Mouse (Mus musculus) neural tube, embryonic 12.5 days (tissue): ENCODE data around the gene Atox1. TPM values are rescaled to one million over a fixed set of nuclear protein-coding genes. Genes with fewer than 3 reads are reported as not detected.
"Not testable (repeated sequence)": the region's sequence is repeated elsewhere in the genome, so short reads cannot be mapped to it uniquely, and the experiment has no call there.

ENCODE experiments used
- ATAC-seq: fragments of 200-750 bp; cut with Nextera tagmentation; 2 replicates; pipeline ENCODE4 v1.8.0; 2017; ENCODE audit warnings: low read depth, mild to moderate bottlenecking, moderate TSS enrichment, moderate library complexity; ENCODE audit not compliant: low FRiP score
- H3K27ac ChIP-seq: fragments of 300-500 bp; sonication (generic); 2 replicates; pipeline ENCODE4 v1.5.1; 2016
- H3K27me3 ChIP-seq: fragments of 300-500 bp; sonication (generic); replicated peaks from 2 replicates; pipeline ENCODE4 v1.6.1; 2016; ENCODE audit warnings: mild to moderate bottlenecking
- H3K36me3 ChIP-seq: fragments of 300-500 bp; sonication (generic); 2 replicates; pipeline ENCODE4 v1.6.1; 2016; ENCODE audit warnings: mild to moderate bottlenecking
- H3K4me1 ChIP-seq: fragments of 300-500 bp; sonication (generic); 2 replicates; pipeline ENCODE4 v1.6.1; 2016
- H3K4me2 ChIP-seq: fragments of 300-500 bp; sonication (generic); replicated peaks from 2 replicates; pipeline ENCODE4 v1.6.1; 2016; ENCODE audit warnings: mild to moderate bottlenecking
- H3K4me3 ChIP-seq: fragments of 300-500 bp; sonication (generic); 2 replicates; pipeline ENCODE4 v1.5.1; 2016
- H3K9ac ChIP-seq: fragments of 300-500 bp; sonication (generic); 2 replicates; pipeline ENCODE4 v1.6.1; 2016; ENCODE audit warnings: mild to moderate bottlenecking
- H3K9me3 ChIP-seq: fragments of 300-500 bp; sonication (generic); 2 replicates; pipeline ENCODE4 v1.6.1; 2016; ENCODE audit warnings: mild to moderate bottlenecking
- WGBS: fragments of 180-500 bp; shearing (Covaris S2); methylation state at CpG from one replicate; pipeline ENCODE4 v1.1.7; 2016; 5-methylcytosine and 5-hydroxymethylcytosine counted together
- polyA plus RNA-seq: library from polyadenylated mRNA; unstranded; fragments of >200 nt; fragmentation: Nextera tagmentation; extraction: Ambion mirVana; gene quantifications from 2 replicates; pipeline ENCODE4 v1.2.1, GENCODE M21; 2016

Gene Atox1
- polyA plus RNA-seq, 1 experiment from 2014 or later: 275 TPM

DNA sequence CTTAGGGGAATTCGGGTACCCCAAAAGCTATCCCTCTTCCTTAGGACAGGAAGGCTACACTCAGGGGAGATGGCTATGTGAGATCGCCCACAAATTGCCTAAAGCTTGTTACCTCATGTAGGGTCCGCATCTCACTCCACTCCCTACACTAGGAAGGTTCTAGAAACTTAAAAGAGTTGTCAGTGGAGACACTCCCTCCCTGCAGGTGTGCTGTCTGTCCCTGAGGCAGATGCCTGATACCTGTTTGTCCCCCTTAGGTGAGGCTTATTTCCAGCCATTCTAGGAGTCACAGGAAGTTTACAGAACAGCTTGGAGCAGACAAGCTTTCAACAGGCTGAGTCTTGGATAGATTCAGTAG is 42.4 kb downstream of the Atox1 start:
- peak overlapping the region; percentile 65 for H3K9ac ChIP-seq
- 13% methylated on average over 3 of the region's 3 CpGs for WGBS
- peak overlapping the region; percentile 44 for H3K4me3 ChIP-seq
- no peaks in the 10 kb centered on the region for H3K27me3 ChIP-seq
- H3K4me1 ChIP-seq: peaks cover 40% of the 10 kb centered on the region
- ATAC-seq: no peak
- no peaks in the 10 kb centered on the region for H3K36me3 ChIP-seq
- no peak overlapping the region for H3K27ac ChIP-seq
- no peaks in the 10 kb centered on the region for H3K9me3 ChIP-seq
- peak overlapping the region; percentile 58 for H3K4me2 ChIP-seq

DNA sequence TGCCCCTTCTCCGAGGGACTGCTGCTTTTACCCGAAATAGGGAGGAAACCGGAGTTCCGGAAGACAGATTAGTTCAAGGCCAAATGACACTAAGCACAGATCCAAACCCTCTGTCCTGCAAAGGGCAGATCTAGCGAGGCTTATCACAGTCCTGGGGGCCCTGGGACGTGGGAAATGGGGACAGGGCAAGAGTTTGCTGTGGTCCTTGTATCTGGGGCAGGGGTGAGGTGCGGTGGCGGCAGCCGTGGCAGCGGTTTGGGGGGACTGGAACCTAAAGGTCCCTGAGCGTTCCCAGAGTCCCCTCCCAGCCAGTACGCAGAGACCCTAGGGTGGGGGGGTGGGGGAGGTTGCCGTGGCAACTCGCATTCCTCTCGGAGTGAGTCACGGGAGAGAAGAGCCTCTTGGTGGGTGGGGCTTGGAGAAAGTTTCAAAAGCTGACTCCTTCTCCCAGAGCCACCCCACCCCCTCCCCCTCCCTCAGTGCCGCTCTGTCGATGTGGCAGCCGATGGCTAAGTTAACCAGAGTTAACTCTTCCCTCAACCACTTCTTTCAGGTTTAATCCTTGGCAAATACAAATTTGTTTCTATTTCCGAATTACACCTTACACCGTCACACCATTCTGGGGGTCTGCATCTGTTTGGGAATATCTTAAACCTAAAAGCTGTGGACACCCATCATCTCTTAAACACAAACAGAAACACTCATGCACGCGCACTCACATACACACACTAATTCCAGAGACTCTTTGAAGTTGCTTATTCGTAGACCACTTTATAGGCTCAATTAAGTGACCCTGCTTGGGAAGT is 42.9 kb downstream of the Atox1 start:
- peak overlapping the region; percentile 44 for H3K4me3 ChIP-seq
- ATAC-seq: peak; percentile 67
- WGBS: 2% methylated on average over 23 of the region's 24 CpGs
- no peaks in the 10 kb centered on the region for H3K36me3 ChIP-seq
- peak overlapping the region; percentile 58 for H3K4me2 ChIP-seq
- H3K9me3 ChIP-seq: no peaks in the 10 kb centered on the region
- H3K4me1 ChIP-seq: peaks cover 38% of the 10 kb centered on the region
- H3K27me3 ChIP-seq: no peaks in the 10 kb centered on the region
- peak overlapping the region; percentile 65 for H3K9ac ChIP-seq
- no peak overlapping the region for H3K27ac ChIP-seq

DNA sequence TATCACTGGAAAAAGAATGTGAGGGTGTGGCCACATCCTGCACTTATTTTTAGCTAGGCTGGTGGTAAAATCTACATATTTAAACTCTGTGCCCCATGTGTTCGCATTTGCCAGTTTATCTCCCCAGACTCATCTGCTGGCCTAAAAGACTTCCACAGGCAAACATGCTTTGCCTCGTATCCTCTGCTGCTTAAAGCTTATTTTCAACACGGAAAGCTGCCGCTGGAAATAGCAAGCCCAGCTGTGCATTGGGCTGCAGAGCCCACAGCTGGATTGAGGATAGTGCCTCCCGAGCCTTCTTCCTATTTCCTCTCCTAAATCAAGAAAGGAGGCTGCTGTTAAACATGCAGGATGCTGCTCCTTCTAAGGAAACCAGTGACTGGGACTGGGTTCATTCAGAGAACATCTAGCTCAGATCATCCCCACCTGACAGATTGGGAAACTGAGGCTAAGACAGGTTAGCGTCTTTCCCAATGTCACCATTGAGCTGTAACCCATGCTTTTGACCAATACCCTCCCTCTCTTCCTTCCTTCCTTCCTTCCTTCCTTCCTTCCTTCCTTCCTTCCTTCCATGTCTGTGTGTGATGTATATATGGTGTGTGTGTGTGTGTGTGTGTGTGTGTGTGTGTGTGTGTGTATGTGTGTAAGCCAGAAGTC is 44.3 kb downstream of the Atox1 start:
- H3K36me3 ChIP-seq: no peaks in the 10 kb centered on the region
- no peak overlapping the region for H3K4me3 ChIP-seq
- H3K4me2 ChIP-seq: peak overlapping the region; percentile 12
- H3K27ac ChIP-seq: no peak overlapping the region
- no peaks in the 10 kb centered on the region for H3K9me3 ChIP-seq
- WGBS: 78% methylated on average over 6 of the region's 6 CpGs
- H3K9ac ChIP-seq: no peak overlapping the region
- ATAC-seq: no peak
- no peaks in the 10 kb centered on the region for H3K27me3 ChIP-seq
- H3K4me1 ChIP-seq: peaks cover 36% of the 10 kb centered on the region

DNA sequence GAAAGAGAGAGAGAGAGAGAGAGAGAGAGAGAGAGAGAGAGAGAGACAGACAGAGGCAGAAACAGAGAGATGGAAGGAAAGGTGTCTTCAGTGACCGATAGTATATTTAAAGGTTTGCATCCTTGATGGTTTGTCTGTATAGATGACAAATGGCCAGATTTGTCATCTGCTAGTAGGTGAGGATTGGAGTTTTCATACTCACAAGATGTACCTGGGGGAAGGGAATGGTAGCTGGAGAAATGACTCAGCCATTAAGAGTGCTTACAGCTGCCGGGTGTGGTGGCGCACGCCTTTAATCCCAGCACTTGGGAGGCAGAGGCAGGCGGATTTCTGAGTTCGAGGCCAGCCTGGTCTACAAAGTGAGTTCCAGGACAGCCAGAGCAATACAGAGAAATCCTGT is 45.3 kb downstream of the Atox1 start:
- WGBS: 91% methylated on average over 6 of the region's 6 CpGs
- not testable (repeated sequence) for H3K27me3 ChIP-seq, H3K27ac ChIP-seq, H3K4me2 ChIP-seq, H3K4me3 ChIP-seq, H3K9me3 ChIP-seq, H3K9ac ChIP-seq, H3K36me3 ChIP-seq, ATAC-seq
- H3K4me1 ChIP-seq: peaks cover 35% of the 10 kb centered on the region

GRCm38 (mm10) chr11:55415036-55415704 is 45.9 kb downstream of the Atox1 start:
- Histone ChIP-seq H3K4me3 (no peak overlapping the region), H3K9me3 (no peaks in the 10 kb centered on the region), H3K4me2 (no peak overlapping the region), H3K27me3 (no peaks in the 10 kb centered on the region), H3K9ac (no peak overlapping the region), H3K27ac (no peak overlapping the region), H3K36me3 (no peaks in the 10 kb centered on the region), H3K4me1 (peaks cover 30% of the 10 kb centered on the region)
- ATAC-seq: no peak
- WGBS: 56% methylated on average over 9 of the region's 9 CpGs

DNA sequence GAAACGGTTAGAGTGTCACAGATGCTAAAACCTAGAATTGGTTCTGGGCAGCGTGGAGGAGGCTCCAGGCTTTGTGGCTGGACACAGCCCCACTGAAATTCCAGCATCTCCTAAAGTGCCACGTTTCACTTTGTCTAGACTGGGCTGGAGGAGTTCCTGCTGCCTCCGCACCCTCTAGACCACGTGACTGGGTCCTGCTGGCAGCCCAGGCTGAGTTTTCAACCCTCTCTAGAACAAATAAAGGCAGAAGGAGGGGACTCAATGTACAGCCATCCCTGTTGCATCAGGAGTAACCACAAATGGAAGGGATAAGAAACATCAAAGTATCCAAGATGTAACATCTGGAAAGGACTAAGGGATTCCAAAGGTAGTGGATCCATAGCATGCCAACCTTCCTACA is 46.7 kb downstream of the Atox1 start:
- H3K4me2 ChIP-seq: no peak overlapping the region
- H3K36me3 ChIP-seq: peaks cover 6% of the 10 kb centered on the region
- H3K9me3 ChIP-seq: no peaks in the 10 kb centered on the region
- H3K4me1 ChIP-seq: peaks cover 21% of the 10 kb centered on the region
- WGBS: 75% methylated on average over 5 of the region's 5 CpGs
- no peak overlapping the region for H3K9ac ChIP-seq
- no peak overlapping the region for H3K4me3 ChIP-seq
- no peaks in the 10 kb centered on the region for H3K27me3 ChIP-seq
- ATAC-seq: no peak
- no peak overlapping the region for H3K27ac ChIP-seq

GRCm38 (mm10) chr11:55413416-55413796 is 47.6 kb downstream of the Atox1 start:
- Histone ChIP-seq H3K27ac (no peak overlapping the region), H3K4me1 (peaks cover 12% of the 10 kb centered on the region), H3K36me3 (peaks cover 13% of the 10 kb centered on the region), H3K4me3 (no peak overlapping the region), H3K27me3 (no peaks in the 10 kb centered on the region), H3K9ac (no peak overlapping the region), H3K4me2 (no peak overlapping the region), H3K9me3 (no peaks in the 10 kb centered on the region)
- 90% methylated on average over 2 of the region's 2 CpGs for WGBS
- no peak for ATAC-seq

DNA sequence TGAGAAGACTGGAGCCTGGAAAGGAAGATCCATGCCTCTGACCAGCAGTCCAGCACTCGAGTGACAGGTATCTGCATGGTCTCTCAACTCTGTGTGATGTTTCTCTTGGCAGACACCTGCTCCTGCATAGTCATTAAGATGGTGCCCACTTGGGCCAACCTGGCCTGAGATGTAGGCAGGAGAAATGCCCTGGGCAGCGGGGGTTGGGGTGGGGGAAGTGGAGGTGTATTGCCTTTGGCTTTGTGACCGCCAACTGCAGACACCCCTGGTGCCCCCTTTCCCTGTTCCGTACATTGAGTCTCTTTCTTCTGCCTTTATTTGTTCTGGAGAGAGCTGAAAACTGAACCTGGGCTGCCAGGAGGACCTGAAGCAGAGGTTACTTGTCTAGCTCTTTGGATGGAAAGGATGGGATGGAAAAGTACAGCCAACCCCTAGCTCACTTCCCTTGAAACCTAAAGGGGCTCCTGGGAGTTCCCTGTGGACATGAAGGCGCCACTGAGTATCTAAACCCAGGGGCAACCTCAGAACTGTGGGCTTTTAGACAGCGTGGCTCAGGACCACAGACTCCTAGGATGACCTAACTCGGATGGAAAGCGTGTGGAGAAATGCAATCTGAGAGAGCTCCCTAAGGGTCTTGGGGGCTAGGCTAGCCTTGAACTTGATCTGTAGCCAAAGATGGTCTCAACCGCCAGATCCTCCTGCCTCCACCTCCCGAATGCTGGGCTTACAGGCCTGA is 48.2 kb downstream of the Atox1 start:
- Histone ChIP-seq H3K4me3 (no peak overlapping the region), H3K36me3 (peaks cover 18% of the 10 kb centered on the region), H3K9ac (no peak overlapping the region), H3K27ac (no peak overlapping the region), H3K9me3 (no peaks in the 10 kb centered on the region), H3K4me1 (peaks cover 7% of the 10 kb centered on the region), H3K27me3 (no peaks in the 10 kb centered on the region), H3K4me2 (no peak overlapping the region)
- ATAC-seq: no peak
- WGBS: 92% methylated on average over 10 of the region's 10 CpGs

DNA sequence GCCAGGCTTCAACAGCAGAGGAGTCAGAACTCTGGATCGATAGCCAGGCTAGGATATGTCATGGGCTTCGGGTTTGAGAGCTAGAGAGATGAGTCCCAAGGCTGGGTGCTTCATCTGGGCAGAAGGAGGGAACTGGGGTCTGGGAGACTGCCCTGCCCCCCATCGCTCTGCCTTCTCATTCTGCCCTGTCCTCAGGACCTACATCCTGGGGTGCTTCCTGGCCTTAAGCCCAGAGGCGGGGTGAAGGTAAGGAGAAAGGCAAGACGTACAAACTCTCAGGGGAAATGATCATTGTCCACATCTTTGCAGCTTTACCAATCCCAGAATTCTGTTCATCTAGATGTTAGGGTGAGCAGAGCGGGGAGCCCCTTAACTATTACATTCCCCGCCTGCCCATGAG is 49.0 kb downstream of the Atox1 start:
- peaks cover 5% of the 10 kb centered on the region; the same call in 1 of the 2 replicates for H3K4me1 ChIP-seq
- no peak overlapping the region for H3K9ac ChIP-seq
- peaks cover 26% of the 10 kb centered on the region for H3K36me3 ChIP-seq
- H3K27ac ChIP-seq: no peak overlapping the region
- no peaks in the 10 kb centered on the region for H3K9me3 ChIP-seq
- no peak overlapping the region for H3K4me2 ChIP-seq
- 84% methylated on average over 7 of the region's 7 CpGs for WGBS
- no peaks in the 10 kb centered on the region for H3K27me3 ChIP-seq
- H3K4me3 ChIP-seq: no peak overlapping the region
- no peak for ATAC-seq

GRCm38 (mm10) chr11:55410502-55410901 is 50.5 kb downstream of the Atox1 start:
- Histone ChIP-seq H3K4me3 (no peak overlapping the region), H3K36me3 (peaks cover 41% of the 10 kb centered on the region), H3K9ac (no peak overlapping the region), H3K4me1 (peaks cover 5% of the 10 kb centered on the region; the same call in 1 of the 2 replicates), H3K4me2 (no peak overlapping the region), H3K9me3 (no peaks in the 10 kb centered on the region), H3K27ac (no peak overlapping the region), H3K27me3 (no peaks in the 10 kb centered on the region)
- 67% methylated on average over 3 of the region's 3 CpGs for WGBS
- no peak for ATAC-seq

GRCm38 (mm10) chr11:55410005-55410404 is 51.0 kb downstream of the Atox1 start:
- Histone ChIP-seq H3K27me3 (no peaks in the 10 kb centered on the region), H3K4me3 (no peak overlapping the region), H3K36me3 (peaks cover 46% of the 10 kb centered on the region), H3K4me1 (peaks cover 1% of the 10 kb centered on the region; the same call in 1 of the 2 replicates), H3K4me2 (no peak overlapping the region), H3K9ac (no peak overlapping the region), H3K27ac (no peak overlapping the region), H3K9me3 (no peaks in the 10 kb centered on the region)
- 89% methylated on average over 3 of the region's 3 CpGs for WGBS
- no peak for ATAC-seq

- Histone ChIP-seq H3K27ac (no peak overlapping the region), H3K4me2 (no peak overlapping the region), H3K4me3 (no peak overlapping the region), H3K36me3 (peaks cover 61% of the 10 kb centered on the region), H3K9me3 (no peaks in the 10 kb centered on the region), H3K27me3 (no peaks in the 10 kb centered on the region), H3K4me1 (no peaks in the 10 kb centered on the region), H3K9ac (no peak overlapping the region)
- no peak for ATAC-seq
- WGBS: 92% methylated on average over 4 of the region's 4 CpGs
These were observed 53.9 kb downstream of the Atox1 start for GRCm38 (mm10) chr11:55407133-55407532.
